Mouse (Mus musculus) cerebellum, adult 18-20 months (tissue): Measurements from ENCODE around the gene Lamtor3.
"Not testable (repeated sequence)": the region's sequence is repeated elsewhere in the genome, so short reads cannot be mapped to it uniquely, and the experiment has no call there.

ENCODE experiments used
- DNase-seq, 2 experiments: peaks; one replicate each; pipeline ENCODE4 v3.0.0; 2021

The Lamtor3 gene

DNA sequence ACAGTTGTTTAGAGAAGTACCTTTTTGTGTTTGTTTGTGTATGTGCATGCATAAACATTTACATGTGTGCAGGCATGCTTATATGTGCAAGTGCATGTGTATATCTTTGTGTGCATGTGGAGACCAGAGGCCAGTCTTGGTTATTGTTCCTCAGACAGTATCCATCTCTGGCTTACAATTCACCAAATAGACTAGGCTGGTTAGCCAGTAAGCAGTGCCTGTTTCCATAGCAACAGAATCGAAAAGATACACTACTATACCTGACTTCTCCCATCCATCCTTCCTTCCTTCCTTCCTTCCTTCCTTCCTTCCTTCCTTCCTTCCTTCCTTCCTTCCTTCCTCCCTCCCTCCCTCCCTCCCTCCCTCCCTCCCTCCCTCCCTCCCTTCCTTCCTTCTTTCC lies 45.7 kb downstream of the Lamtor3 start:
- not testable (repeated sequence) for DNase-seq

DNA sequence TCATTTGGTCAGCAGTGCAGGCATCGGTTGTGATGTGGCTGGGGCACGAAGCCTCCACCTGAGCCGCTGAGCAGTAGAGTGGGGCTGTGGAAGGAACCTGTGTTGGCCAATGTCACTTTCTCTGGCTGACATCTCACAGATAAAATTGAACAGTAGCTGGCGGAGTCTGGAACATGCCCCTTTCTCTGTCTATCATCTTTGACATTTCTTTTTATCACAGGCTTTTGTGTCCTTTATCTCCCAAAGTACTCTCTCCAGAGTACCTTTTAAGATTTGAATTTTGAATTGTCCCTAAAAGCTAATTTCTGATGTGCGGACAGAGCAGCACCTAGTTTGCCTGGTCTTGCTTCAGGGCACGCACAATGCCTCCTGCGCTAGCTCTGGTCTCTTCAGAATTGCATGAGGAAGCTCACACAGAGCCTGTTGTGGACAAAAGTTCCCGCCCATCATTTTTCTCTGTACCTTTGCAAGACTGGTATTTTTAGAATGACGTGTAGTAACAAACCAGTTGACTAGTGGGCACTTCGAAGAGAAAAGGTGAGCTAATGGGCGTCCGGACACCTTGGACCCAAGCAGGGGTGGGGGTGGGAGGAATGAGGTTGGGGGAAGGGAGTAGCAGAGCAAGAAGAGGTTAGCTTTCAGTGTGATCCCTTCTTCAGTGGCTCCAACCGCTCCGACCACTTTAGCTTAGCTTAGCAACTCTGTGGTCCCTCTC lies 50.0 kb downstream of the Lamtor3 start:
- no peak for DNase-seq

DNA sequence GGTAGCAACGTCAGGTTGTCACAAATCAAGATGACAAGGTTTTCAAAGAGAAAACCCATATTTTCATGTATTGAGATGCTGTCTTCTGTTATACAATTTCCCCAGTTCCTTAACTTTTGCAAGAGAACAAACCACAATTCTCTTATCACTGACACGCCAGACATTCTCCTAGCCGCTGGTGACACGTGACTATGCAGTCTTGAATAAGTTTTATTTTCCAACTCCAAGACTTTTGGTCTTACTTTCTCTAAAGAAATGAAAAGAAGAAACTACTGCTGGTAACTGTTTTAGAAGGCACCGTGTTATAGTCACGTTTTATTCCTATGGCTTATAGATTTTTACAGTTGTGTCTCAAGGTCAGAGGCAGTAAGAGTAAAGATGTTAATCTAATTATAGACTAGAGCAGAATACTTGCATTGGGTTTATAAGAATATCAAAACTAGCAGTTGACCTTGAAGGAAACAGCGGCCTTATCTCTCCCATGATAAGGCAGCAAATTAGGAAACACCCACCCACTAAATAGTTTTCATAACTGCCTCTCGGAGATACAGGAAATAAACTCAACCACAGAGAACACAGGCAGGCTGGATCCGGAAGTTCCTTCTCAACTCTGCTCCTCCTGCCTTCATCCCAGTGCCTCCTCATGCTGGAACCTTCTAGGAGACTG lies 50.6 kb downstream of the Lamtor3 start:
- DNase-seq, result no peak

DNA sequence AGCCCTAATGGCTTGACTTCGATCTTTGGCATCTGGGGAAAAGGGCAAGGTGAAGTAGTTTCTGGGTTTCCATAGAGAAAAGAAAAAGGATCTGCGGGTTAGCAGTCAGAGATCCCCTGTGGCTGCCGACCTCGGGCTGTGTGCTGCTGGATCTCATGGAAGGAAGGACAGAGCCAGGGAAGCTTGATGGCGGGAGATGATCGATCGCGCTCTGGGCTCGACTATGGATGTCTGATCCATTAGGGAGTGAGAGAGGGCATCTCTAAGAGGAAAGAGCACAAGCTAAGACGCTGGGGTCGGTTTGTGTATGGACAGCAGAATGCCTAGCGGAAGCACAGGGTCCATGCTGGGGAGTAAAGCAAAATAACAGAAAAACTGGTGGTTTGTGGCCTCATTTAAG lies 51.6 kb downstream of the Lamtor3 start:
- peak; percentile 15 to 19 for DNase-seq

DNA sequence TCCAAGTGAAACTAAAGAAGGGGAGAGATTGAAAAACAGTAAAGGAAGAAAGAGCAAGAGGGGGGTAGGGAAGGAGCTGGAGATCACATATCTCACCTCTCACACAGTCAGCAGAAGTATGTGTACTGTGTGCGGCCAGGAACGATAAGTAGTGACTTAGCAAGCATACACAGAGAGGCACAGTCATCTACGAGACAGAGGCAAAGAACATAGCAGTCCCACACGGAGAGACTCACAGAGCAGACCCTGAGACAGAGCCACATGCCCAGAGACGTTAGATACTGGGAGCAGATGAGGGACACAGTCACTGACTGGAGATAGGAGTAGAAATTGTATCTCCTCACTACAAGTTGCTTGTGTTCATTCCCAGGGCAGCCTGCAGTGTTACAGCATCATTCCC lies 53.9 kb downstream of the Lamtor3 start:
- DNase-seq, result no peak

DNA sequence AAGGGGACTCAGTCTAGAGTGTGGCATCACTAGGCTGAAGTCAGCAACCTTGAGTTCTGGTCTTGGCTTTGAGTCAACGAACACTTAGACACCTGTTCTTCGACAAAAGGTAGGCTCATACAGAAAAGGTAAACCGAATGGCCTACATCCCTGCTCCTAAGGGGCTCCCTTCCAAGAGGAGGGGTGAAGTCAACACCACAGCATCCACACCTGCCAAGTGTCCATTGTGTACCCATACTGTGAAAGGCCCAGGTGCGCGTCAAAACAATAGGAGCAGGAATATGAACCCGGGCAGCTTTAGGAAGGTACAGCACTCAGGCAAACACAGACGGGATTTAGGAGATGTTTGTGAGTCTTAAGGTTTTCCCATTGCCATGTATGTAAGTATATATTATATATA lies 54.7 kb downstream of the Lamtor3 start:
- DNase-seq, result no peak

DNA sequence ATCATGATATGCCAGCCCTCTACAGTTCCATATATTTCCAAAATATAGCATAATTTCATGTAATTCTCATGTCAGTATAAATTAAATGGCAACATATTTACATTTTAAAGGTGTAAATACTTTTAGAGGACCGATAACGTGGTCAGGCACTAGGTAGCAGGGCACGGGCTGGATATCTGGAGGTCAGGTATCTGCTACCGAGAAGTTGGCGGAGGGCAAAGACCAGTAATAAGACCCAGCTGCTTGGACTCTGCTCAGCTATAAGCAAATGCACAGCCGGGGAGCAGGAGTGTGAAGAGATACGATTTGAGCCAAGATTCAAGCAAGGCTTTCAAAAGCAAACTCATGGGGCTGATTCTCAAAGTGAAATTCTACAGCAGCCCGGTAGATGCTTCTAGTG lies 56.0 kb downstream of the Lamtor3 start:
- no peak for DNase-seq

DNA sequence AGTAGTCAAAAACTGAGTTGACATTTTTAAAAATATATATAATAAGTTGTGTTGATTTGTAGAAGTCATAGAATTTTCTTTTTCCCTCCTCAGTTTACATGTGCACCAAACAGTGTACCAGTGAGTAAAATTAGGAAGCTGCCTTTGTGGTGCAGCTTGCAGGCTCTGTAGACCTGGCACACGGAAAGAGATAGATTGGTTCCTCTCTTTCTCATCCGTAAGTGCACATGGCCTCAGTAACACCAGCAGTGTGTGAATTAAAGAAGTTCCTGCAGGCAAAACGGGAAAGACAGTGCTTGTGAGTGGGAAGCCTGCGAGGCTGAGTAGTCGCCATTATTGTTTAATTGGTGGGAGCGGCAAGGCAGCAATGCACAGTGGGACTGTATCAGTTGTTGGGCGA lies 57.1 kb downstream of the Lamtor3 start:
- DNase-seq, result no peak

DNA sequence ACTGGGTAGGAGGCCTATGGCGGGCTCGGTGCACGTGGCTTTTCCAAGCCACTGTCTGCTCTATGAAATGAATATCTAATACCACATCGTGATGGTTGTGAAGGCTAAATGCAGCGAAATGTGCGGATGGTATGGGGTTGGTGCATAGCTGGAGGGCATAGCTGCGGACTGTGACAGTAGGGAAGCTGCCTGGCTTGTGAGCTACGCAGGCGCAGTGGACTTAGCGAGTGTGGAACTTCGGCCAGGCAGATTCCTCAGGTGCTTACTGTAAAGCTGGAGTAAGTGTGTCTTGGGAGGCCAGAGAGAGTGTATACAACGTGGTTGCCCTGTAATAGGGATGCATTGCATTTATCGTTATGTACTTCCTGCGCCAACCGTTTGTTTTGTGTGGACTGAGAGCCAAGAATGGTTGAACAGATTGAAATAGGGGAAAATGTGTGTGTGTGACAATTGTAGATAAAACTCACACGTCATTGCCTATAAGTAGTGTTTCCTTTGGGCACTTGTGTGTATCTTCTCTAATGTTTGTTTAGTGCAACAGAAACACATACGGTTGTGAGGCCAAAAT lies 57.6 kb downstream of the Lamtor3 start:
- DNase-seq, result no peak

DNA sequence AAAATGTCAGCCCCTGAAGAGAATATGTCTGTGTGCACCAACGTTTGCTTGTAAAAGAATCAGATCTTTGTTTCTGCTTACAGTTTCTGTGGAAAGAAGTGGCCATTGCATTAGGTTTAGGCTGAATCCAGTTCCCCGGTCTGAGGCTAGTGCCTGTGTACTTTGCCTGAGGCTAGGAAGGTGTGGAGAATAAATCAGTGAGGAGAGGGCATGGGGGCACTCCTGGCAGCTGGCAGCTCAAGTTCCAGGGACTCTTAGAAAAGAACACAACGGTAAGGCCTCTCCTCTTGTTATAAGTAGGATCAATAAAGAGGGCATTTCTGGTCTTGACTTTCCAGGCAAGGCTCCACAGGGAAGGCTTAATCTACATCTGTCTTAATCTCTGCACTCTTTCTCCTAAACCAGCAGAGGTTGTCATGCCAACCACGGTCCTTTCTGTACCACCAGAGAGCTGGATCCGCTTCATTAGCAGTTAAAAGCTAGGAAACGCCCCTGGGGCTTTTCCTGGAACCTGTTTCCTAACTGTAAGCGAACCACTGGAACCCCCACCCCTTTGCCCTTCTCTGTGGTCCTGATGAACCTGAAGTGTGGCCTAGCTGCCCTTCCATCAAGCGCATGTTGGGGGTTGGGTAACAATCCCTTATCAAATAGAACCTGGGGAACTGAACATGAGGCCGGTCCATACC lies 58.8 kb downstream of the Lamtor3 start:
- no peak for DNase-seq

DNA sequence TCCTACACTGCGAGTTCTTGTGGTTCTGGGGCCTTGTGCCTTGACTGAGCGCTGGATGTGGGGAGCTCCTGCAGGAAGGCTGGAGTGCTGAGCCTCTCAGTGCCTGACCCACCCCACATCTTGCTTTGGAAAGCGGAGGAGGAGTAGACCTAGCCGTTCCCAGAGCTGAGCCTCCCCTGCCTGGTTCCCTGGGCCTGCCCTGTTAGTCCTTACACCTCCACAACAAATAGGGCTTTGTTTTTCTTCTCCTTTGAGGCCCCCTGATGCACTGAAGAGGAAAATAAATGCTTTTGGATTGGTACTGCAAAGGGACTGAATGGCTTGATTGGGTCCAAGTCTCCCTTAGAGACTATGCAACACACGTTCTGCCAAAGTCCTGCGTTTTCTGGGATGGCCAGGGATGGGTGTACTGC lies 59.3 kb downstream of the Lamtor3 start:
- DNase-seq, result no peak

DNA sequence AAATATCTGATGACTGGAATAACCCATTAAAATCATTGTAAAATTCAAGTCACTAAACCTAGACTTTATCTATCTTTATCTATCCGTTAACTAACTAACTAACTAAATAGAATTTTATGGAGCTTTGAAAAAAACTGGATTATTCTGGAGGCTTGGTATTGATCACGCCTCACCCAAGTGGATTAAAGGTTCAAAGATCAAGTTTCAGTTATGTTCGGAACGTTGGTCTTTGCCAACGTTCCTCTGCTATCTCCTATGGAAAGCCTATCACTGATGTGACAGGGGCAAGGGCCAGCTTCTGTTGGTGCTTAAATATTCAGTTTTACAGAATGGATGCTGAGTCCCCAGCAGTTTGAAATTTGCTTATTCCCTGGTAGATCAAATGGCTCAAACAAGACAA lies 59.9 kb downstream of the Lamtor3 start:
- no peak for DNase-seq
